Mouse (Mus musculus): ENCODE measurements around the gene Cdk10.

GRCm38 (mm10) chr8:123254099-123254885, 29.6 kb downstream of the Cdk10 start, which contains the start of the genes Zfp276 and Vps9d1:
- no peak for TF ChIP-seq CTCF (IDR thresholded peaks at IDR 0.05; ENCODE audit: low read depth, low read length)
- TF ChIP-seq POLR2A (IDR thresholded peaks at IDR 0.05; ENCODE audit: borderline replicate concordance, low read depth, low read length): no peak
